Mouse (Mus musculus) thymus, postnatal 4 days (tissue): ENCODE measurements around the gene Gm6509.
"Not testable (repeated sequence)": the region's sequence is repeated elsewhere in the genome, so short reads cannot be mapped to it uniquely, and the experiment has no call there.

Experiments
- DNase-seq: peaks from one replicate; pipeline ENCODE4 v3.0.0; 2021

The Gm6509 gene

DNA sequence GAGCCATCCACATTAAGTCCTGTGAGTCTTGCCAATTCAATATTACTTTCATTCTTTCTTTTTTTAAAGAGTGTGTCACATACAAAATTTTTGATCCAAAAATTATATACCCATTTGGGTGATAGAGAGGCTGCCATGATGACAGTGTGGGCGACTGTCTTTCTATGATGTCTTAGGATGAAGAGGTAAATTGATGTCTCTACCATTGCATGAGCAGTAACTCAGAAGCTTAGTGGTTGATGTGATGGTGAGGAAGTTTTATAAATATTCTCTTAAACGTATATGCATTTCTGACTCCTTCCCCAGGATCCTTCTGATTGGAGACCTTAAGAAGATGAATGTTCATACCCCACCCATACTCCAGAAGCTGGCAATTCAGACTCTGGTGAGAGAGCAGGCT, at the start of gene Gm6509:
TSS of gene Gm6509 (plus strand) at position 301 of the 400 bp plus-strand sequence.
- DNase-seq = not testable (repeated sequence)

DNA sequence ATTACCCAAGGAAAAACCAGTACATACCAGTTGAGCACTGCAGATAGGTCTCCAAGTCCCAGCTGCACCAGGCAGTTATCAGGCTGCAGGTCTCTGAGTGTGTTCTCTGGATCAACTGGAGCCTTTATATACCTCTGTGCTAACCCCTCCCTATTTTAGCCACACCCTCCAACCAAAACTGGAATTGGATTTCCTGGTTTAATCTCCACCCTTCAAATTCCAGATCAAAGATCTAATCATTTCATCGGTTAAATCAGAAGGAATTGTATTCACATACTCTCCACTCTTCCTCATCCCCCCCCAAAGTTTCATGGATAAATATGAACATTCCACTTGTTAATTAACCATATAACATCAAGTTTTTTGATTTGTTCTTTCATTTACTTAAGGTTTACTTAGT, 7.5 kb upstream of the Gm6509 start, which contains the start of gene Gm3147:
TSS of gene Gm3147 (minus strand) at position 101 of the 400 bp plus-strand sequence.
- not testable (repeated sequence) for DNase-seq

GRCm38 (mm10) chr5:94648082-94648481, 24.3 kb downstream of the Gm6509 start, which contains the start of gene Gm6205:
Gm6205 (plus strand) TSS chr5:94648382.
- not testable (repeated sequence) for DNase-seq
